Mouse (Mus musculus) E14TG2a.4 (cell line): ENCODE results near the gene Gm20388.

Source experiments
- CTCF ChIP-seq: conservative IDR thresholded peaks from 2 replicates; pipeline ENCODE4 v1.5.1; 2014; ENCODE audit warnings: low read length
- NANOG ChIP-seq: IDR thresholded peaks from 2 replicates; pipeline ENCODE4 v1.6.1; 2014; ENCODE audit warnings: borderline replicate concordance, low read length, mixed read lengths
- POU5F1 ChIP-seq: IDR thresholded peaks from 2 replicates; pipeline ENCODE4 v1.6.1; 2014; ENCODE audit warnings: low read length, borderline replicate concordance

GRCm38 (mm10) chr8:124318612-124319315, 4408.1 kb downstream of the Gm20388 start:
- no peak for TF ChIP-seq CTCF
- TF ChIP-seq POU5F1 = no peak
- TF ChIP-seq NANOG = no peak
